Mouse (Mus musculus): Measurements from ENCODE around the gene Alms1. TPM values are rescaled to one million over a fixed set of nuclear protein-coding genes. Genes with fewer than 3 reads are reported as not detected.
"Not testable (repeated sequence)": the region's sequence is repeated elsewhere in the genome, so short reads cannot be mapped to it uniquely, and the experiment has no call there.

The Alms1 gene
- polyA plus RNA-seq, 1 experiment from 2014 or later: 5.9 TPM

GRCm38 (mm10) chr6:85599310-85599709, 12.0 kb downstream of the Alms1 start:
- no peak for ATAC-seq (replicated peaks)
- Histone ChIP-seq H3K9ac (no peak overlapping the region), H3K27me3 (replicated peaks) (no peaks in the 10 kb centered on the region), H3K9me3 (no peaks in the 10 kb centered on the region), H3K4me1 (no peaks in the 10 kb centered on the region), H3K27ac (no peak overlapping the region), H3K4me2 (no peak overlapping the region), H3K36me3 (replicated peaks) (no peaks in the 10 kb centered on the region), H3K4me3 (no peak overlapping the region)
- 74% methylated on average over 1 of the region's 1 CpGs for WGBS

GRCm38 (mm10) chr6:85610511-85610910, 23.2 kb downstream of the Alms1 start:
- Histone ChIP-seq H3K36me3 (replicated peaks) (peaks cover 24% of the 10 kb centered on the region), H3K27ac (no peak overlapping the region)

GRCm38 (mm10) chr6:85620826-85621225, 33.5 kb downstream of the Alms1 start:
- H3K9ac ChIP-seq: no peak overlapping the region
- H3K4me3 ChIP-seq: no peak overlapping the region
- no peak for ATAC-seq (replicated peaks)
- WGBS: 94% methylated on average over 4 of the region's 4 CpGs
- H3K4me1 ChIP-seq: no peaks in the 10 kb centered on the region
- H3K4me2 ChIP-seq: no peak overlapping the region
- peaks cover 55% of the 10 kb centered on the region for H3K36me3 ChIP-seq (replicated peaks)
- H3K27me3 ChIP-seq (replicated peaks): no peaks in the 10 kb centered on the region
- H3K9me3 ChIP-seq: no peaks in the 10 kb centered on the region
- H3K27ac ChIP-seq: no peak overlapping the region

More at GRCm38 (mm10) chr6:85610511-85610910, 23.2 kb downstream of the Alms1 start:
- Histone ChIP-seq H3K4me3 (no peak overlapping the region), H3K4me1 (no peaks in the 10 kb centered on the region), H3K4me2 (no peak overlapping the region), H3K9ac (no peak overlapping the region), H3K9me3 (no peaks in the 10 kb centered on the region), H3K27me3 (replicated peaks) (no peaks in the 10 kb centered on the region)
- no peak for ATAC-seq (replicated peaks)
- 97% methylated on average over 1 of the region's 1 CpGs for WGBS

- no peak overlapping the region for H3K4me2 ChIP-seq
- no peak overlapping the region for H3K9ac ChIP-seq
- no peaks in the 10 kb centered on the region for H3K9me3 ChIP-seq
- no peak overlapping the region for H3K4me3 ChIP-seq
- H3K27ac ChIP-seq: no peak overlapping the region
- H3K27me3 ChIP-seq (replicated peaks): no peaks in the 10 kb centered on the region
- no peak for ATAC-seq (replicated peaks)
- WGBS: 90% methylated on average over 5 of the region's 5 CpGs
- no peaks in the 10 kb centered on the region for H3K4me1 ChIP-seq
- peaks cover 52% of the 10 kb centered on the region for H3K36me3 ChIP-seq (replicated peaks)
Observed at GRCm38 (mm10) chr6:85621600-85621999, 34.3 kb downstream of the Alms1 start.

GRCm38 (mm10) chr6:85624511-85624910, 37.2 kb downstream of the Alms1 start:
- Histone ChIP-seq H3K9ac (no peak overlapping the region), H3K36me3 (replicated peaks) (peaks cover 58% of the 10 kb centered on the region)
- 96% methylated on average over 4 of the region's 4 CpGs for WGBS

GRCm38 (mm10) chr6:85633165-85633564, 45.8 kb downstream of the Alms1 start:
- WGBS: 20% methylated on average over 8 of the region's 8 CpGs
- ATAC-seq (replicated peaks): no peak
- no peak overlapping the region for H3K27ac ChIP-seq
- no peaks in the 10 kb centered on the region for H3K9me3 ChIP-seq
- peaks cover 31% of the 10 kb centered on the region for H3K36me3 ChIP-seq (replicated peaks)
- H3K4me3 ChIP-seq: no peak overlapping the region
- no peak overlapping the region for H3K9ac ChIP-seq
- H3K27me3 ChIP-seq (replicated peaks): no peaks in the 10 kb centered on the region
- H3K4me1 ChIP-seq: no peaks in the 10 kb centered on the region
- H3K4me2 ChIP-seq: no peak overlapping the region

More at GRCm38 (mm10) chr6:85624511-85624910, 37.2 kb downstream of the Alms1 start:
- no peak for ATAC-seq (replicated peaks)
- no peaks in the 10 kb centered on the region for H3K4me1 ChIP-seq
- H3K4me3 ChIP-seq: no peak overlapping the region
- no peak overlapping the region for H3K4me2 ChIP-seq
- no peaks in the 10 kb centered on the region for H3K9me3 ChIP-seq
- no peak overlapping the region for H3K27ac ChIP-seq
- H3K27me3 ChIP-seq (replicated peaks): no peaks in the 10 kb centered on the region

- Histone ChIP-seq H3K27ac (no peak overlapping the region), H3K4me1 (no peaks in the 10 kb centered on the region), H3K9ac (no peak overlapping the region), H3K4me3 (no peak overlapping the region), H3K27me3 (replicated peaks) (no peaks in the 10 kb centered on the region), H3K9me3 (no peaks in the 10 kb centered on the region), H3K36me3 (replicated peaks) (0 out of 2 replicates have a peak, but pooled peaks cover 4% of the 10 kb centered on the region), H3K4me2 (no peak overlapping the region)
- over 99% methylated on average over 2 of the region's 2 CpGs for WGBS
- no peak for ATAC-seq (replicated peaks)
Observed at GRCm38 (mm10) chr6:85653244-85653643, 65.9 kb downstream of the Alms1 start.

GRCm38 (mm10) chr6:85701943-85702342, 114.6 kb downstream of the Alms1 start:
- not testable (repeated sequence) for H3K9me3 ChIP-seq; H3K27ac ChIP-seq; H3K4me2 ChIP-seq; H3K4me1 ChIP-seq; H3K4me3 ChIP-seq; H3K27me3 ChIP-seq (replicated peaks); H3K36me3 ChIP-seq (replicated peaks); H3K9ac ChIP-seq; ATAC-seq (replicated peaks)
- WGBS: 93% methylated on average over 2 of the region's 4 CpGs

- not testable (repeated sequence) for H3K9me3 ChIP-seq; H3K9ac ChIP-seq; H3K27ac ChIP-seq; H3K4me2 ChIP-seq; H3K36me3 ChIP-seq (replicated peaks); ATAC-seq (replicated peaks); H3K4me3 ChIP-seq; H3K27me3 ChIP-seq (replicated peaks); H3K4me1 ChIP-seq
- 96% methylated on average over 5 of the region's 5 CpGs for WGBS
Observed at GRCm38 (mm10) chr6:85709206-85709605, 121.9 kb downstream of the Alms1 start.

GRCm38 (mm10) chr6:85709607-85710006, 122.3 kb downstream of the Alms1 start:
- not testable (repeated sequence) for ATAC-seq (replicated peaks); H3K4me1 ChIP-seq; H3K4me3 ChIP-seq; H3K9me3 ChIP-seq; H3K27ac ChIP-seq; H3K27me3 ChIP-seq (replicated peaks); H3K9ac ChIP-seq; H3K4me2 ChIP-seq; H3K36me3 ChIP-seq (replicated peaks)
- WGBS: 100% methylated on average over 1 of the region's 1 CpGs

GRCm38 (mm10) chr6:85713105-85713504, 125.8 kb downstream of the Alms1 start, which contains the start of gene Nat8f7:
Gene Nat8f7, minus strand, starts transcription at chr6:85713205.
- H3K27ac ChIP-seq; H3K4me1 ChIP-seq; H3K27me3 ChIP-seq (replicated peaks); ATAC-seq (replicated peaks); H3K36me3 ChIP-seq (replicated peaks); H3K4me2 ChIP-seq; H3K9ac ChIP-seq; H3K9me3 ChIP-seq; H3K4me3 ChIP-seq: not testable (repeated sequence)
- 83% methylated on average over 10 of the region's 10 CpGs for WGBS
